Mouse (Mus musculus) erythroblast, adult 5-6 weeks (primary cell): ENCODE data around the gene Nfib. TPM values are rescaled to one million over a fixed set of nuclear protein-coding genes. Genes with fewer than 3 reads are reported as not detected.

ENCODE experiments used
- ATAC-seq: replicated peaks from 2 replicates; pipeline ENCODE4 v1.8.0; 2016; ENCODE audit warnings: moderate number of reproducible peaks, mild to moderate bottlenecking, moderate TSS enrichment, inconsistent platforms; ENCODE audit not compliant: poor library complexity, low FRiP score, severe bottlenecking
- total RNA-seq, 2 experiments: library from RNA; stranded (forward) in 1 of 2; stranded (reverse) in 1 of 2; fragments of 150-400 nt in 1 of 2; fragments of 200-764, 138-1000 nt in 1 of 2; gene quantifications; 2 replicates each; pipeline versions ENCODE4 v1.2.3 to v1.2.4; 2015 to 2017; ENCODE audit warnings: low replicate concordance in 2 of 2

Gene Nfib
- total RNA-seq, 2 experiments from 2014 or later, result not detected

DNA sequence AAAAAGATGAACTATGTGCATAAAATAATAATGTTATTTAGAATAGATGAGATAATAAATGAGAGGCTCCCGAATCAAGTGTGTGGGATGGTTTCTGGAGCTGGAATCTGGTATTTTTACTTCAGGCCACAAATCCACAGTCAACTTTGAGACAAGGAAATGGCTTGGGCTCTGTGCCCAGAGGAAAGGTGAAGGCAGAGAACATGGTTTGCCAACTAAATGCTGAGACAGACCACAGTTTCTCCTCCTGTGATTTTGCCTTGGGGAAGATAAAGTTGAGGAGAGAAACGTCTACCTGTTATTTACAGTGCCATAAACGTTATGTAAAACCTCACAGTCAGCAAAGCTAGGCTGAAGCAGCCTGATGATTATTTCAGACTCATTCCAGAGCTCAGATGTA lies 367.1 kb downstream of the Nfib start:
- ATAC-seq, result no peak

DNA sequence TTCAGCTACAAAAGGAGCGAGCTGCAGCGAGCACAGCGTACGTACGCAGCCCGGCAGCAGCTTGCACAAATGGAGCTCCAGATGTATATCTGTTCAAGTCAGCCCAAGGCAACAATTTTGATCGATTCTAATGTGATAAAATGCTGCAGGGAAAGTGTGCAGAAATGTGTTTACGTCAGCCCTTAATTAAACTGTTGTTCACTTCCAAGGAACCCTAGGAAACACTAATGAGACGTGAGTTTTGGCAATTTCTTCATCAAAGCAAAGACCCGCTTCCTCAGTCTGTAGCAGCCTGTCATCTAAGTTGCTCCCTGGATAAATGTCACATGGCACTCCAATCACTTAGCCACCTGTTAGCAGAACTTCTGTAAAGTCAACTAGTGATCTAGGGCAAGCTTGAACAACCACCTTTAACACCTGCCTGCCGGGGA lies 368.6 kb downstream of the Nfib start:
- no peak for ATAC-seq

GRCm38 (mm10) chr4:82335266-82335865 lies 370.2 kb downstream of the Nfib start:
- ATAC-seq, result no peak

DNA sequence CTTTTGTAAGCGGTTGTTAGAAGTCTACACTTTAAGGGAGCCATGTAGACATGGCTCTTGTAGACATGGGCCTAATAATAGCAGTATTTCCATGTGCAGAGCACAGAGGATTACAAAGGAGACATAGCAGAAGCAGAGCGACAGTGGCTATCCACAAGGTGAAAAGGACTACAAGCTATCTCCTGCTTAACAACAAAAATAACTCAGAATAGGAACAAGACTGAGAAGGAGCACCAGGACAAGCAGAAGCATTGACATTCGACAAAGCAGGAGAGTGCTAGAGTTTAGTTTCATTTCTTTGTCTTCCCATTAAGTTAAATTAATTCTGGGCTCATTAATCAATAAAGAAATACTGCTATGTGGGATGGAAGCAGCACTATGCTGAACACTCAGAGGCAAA lies 372.1 kb downstream of the Nfib start:
- no peak for ATAC-seq

- no peak for ATAC-seq
Measured at GRCm38 (mm10) chr4:82330095-82330494, 375.5 kb downstream of the Nfib start.

- ATAC-seq, result no peak
Measured at GRCm38 (mm10) chr4:82326140-82326529, 379.4 kb downstream of the Nfib start.

DNA sequence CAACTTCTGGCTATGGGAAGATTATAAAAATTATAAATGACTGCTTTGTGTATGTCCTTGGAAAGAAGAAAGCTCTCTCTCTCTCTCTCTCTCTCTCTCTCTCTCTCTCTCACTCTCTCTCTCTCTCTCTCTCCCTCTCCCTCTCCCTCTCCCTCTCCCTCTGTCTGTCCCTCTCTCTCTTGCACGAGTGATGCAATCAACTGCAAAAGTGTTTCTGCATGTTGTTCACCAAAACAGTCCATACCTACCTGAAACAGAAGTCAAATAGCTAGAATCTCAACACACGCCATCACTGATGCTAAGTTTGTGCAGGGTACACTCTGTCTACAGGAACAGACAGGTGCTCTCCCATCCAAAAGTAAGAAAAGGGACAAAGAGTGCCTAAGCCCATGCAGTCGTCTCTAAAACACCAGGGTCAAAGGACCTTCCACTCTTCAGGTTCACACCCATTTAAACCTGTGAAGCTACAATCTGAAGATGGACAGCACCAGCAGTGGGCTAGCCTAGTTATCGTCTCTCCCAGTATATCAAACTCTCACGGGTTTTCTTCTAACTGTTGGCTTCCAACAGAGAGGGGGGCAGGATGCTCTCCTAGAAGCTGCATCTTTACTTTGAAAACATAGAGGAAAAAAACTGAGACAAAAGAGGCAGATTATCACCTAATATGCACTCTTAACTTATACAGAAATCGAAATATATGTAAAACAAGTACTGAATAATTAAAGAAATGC lies 380.0 kb downstream of the Nfib start:
- no peak for ATAC-seq

DNA sequence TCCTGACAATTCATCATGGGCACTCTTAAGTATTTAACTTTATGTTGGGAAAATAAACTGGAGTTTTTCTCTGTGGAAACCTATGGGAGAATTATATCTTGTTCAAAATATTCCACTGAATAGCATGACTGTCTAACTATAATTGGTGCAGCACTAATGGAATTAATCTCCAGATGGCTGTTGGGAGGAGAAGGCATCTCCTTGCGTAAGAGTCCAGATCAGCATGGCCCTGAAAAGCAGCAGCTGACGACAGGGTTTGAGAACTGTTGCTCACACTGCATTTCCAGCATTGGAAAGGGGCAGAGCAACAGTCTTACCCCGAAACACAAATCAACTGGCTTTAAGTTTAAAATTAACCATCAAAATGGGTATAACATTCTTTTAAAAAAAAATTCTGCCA lies 380.6 kb downstream of the Nfib start:
- no peak for ATAC-seq

DNA sequence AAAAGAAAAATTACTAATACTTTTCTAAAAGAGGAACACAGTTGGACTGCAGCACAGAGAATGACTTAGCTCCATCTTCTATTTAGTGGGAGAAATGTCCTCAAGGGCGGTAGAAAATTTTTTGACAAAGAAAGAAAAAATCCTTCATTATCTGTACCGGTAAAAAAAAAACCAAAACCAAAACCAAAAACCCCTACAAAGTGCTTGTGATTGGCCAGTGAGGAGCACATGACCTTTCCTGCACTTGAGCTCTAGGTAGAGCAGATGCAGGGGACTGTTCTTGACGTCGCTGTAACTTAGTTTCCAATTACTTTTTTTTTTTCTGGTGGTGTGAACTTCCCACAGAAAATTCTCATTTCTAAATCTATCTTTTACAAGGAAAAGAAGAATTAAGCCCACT lies 384.5 kb downstream of the Nfib start:
- ATAC-seq, result no peak

GRCm38 (mm10) chr4:82319388-82319787 lies 386.2 kb downstream of the Nfib start:
- no peak for ATAC-seq

GRCm38 (mm10) chr4:82316168-82316567 lies 389.4 kb downstream of the Nfib start:
- no peak for ATAC-seq

GRCm38 (mm10) chr4:82315710-82316109 lies 389.8 kb downstream of the Nfib start:
- ATAC-seq, result no peak

- ATAC-seq, result no peak
Measured at GRCm38 (mm10) chr4:82310924-82311734, 394.4 kb downstream of the Nfib start.

DNA sequence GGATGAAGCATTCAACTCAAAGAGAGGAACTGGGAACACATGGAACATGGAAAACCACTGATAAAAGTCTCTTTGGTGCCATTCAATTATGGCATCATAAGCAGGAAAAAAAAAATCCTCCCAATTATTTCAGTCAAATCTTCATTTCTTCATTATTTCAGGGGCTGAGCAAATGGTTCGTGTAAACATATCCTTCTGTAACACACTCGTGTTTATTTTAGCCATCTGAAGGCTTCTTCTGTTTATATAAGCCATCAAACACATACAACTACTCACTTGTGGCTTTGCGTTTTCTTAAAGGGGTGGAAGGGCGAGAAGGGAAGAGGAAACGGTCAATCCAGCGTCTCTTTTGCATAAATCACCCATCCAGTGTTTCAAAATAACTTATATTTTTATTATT lies 399.5 kb downstream of the Nfib start:
- no peak for ATAC-seq

GRCm38 (mm10) chr4:82304148-82304871 lies 401.2 kb downstream of the Nfib start:
- ATAC-seq, result no peak

- no peak for ATAC-seq
Measured at GRCm38 (mm10) chr4:82303362-82303900, 402.1 kb downstream of the Nfib start.

DNA sequence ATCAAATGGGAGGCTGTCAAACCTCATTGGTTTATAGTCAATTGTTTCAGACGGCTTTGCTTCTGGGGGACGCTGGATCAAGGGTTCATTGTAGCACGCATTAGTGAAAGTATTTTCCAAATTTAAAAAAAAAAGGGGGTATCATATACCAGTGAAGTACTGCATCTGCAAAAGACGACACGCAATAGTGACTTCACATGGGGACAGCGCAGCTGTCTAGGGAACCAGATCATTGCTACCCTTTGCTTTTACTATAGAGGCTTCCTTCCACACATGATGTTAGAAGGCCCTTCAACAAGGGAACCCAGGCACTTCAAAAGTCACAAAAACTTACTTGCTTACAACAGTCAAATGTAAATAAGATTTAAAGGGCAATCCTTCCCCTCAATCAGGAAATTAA lies 402.6 kb downstream of the Nfib start:
- ATAC-seq, result no peak

DNA sequence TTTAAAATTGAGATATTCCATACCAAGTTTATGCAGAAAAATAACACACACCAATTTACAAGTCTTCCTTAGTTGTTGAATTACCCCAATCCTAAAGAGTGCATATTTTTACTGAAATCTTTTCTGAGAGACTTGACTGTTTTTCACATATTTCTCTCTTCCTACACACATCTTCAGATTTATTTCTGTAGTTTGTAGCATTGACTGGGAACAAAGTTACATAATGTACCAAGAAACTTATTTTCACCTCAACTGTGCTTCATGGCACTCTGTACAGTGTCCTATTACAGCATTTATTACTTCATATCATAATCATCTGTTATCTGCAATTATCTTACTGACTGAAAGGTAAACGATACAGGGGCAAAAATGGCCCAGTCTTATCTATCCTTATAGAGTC lies 406.9 kb downstream of the Nfib start:
- ATAC-seq, result no peak

DNA sequence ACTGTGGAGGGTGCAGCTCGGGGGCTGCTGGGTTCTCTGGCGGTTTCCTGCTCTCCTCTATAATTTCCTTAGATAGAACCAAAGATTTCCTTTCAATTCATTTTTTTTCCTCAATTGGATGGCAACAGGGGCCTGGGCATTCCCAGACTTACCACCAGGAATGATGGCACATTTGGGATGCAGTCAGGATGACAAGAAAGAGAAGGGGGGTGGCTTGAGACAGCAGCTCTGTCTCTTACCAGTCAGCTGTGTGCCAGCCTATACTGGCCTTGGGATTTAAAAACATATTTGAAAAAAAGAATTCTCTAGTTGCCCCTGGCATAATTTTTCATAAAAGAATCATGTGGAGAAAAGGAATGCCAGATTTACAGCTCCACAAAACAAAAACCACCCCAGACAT lies 408.0 kb downstream of the Nfib start:
- no peak for ATAC-seq

DNA sequence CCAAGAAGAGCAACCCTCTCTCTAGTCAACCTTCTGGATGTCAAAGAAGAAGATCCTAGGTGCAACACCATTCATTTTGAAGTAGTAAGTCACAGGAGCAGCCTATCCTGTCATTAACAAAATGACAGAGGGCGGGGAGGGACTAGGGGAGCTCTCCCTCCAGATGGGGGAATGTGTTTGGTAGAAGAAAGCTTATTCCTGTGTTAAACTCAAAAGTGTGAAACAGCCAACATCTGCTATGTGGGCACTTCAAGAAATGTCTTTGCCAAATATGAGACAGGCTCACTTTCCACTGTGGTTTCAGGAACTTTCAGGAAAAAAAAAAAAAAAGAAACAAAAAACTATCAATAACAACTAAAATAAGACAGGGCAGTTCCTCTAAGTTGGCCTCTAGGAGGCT lies 411.5 kb downstream of the Nfib start:
- ATAC-seq, result no peak
